Mouse (Mus musculus): Measurements from ENCODE around the gene Ncmap. TPM values are rescaled to one million over a fixed set of nuclear protein-coding genes. Genes with fewer than 3 reads are reported as not detected.

The Ncmap gene
- polyA plus RNA-seq, 1 experiment, result 0.04 TPM

- H3K4me2 ChIP-seq (ENCODE audit: low read depth), result no peak overlapping the region
- H3ac ChIP-seq (ENCODE audit: control insufficient read depth, insufficient read length), result no peak overlapping the region
- no peaks in the 10 kb centered on the region for H3K36me3 ChIP-seq (ENCODE audit: control insufficient read depth, insufficient read depth)
- no peaks in the 10 kb centered on the region for H3K79me2 ChIP-seq (ENCODE audit: control insufficient read depth, insufficient read depth)
- no peak overlapping the region for H3K4me3 ChIP-seq
- TF ChIP-seq CEBPB (IDR thresholded peaks at IDR 0.05; ENCODE audit: insufficient read depth, poor library complexity, severe bottlenecking) (no peak), MYOG (IDR thresholded peaks at IDR 0.05; ENCODE audit: control insufficient read depth in 1 of 3, insufficient read depth in 1 of 3, insufficient read length in 2 of 3, low read depth in 2 of 3) (no peak), E2F4 (IDR thresholded peaks at IDR 0.05; ENCODE audit: insufficient read depth) (no peak), MYOD1 (IDR thresholded peaks at IDR 0.05; ENCODE audit: control insufficient read depth in 1 of 3, insufficient read length in 2 of 3, low read depth in 2 of 3) (no peak), MAX (IDR thresholded peaks at IDR 0.05; ENCODE audit: low read depth) (no peak), USF1 (IDR thresholded peaks at IDR 0.05; ENCODE audit: low read depth) (no peak), POLR2AphosphoS2 (IDR thresholded peaks at IDR 0.05; ENCODE audit: insufficient read length, low read depth) (no peak), TCF12 (IDR thresholded peaks at IDR 0.05; ENCODE audit: insufficient read depth, poor library complexity, severe bottlenecking) (no peak), TCF3 (IDR thresholded peaks at IDR 0.05; ENCODE audit: insufficient read length, low read depth) (no peak), REST (IDR thresholded peaks at IDR 0.05; ENCODE audit: insufficient read depth, insufficient read length) (no peak), POLR2A (IDR thresholded peaks at IDR 0.05; ENCODE audit: insufficient read length, low read depth) (no peak), SRF (IDR thresholded peaks at IDR 0.05; ENCODE audit: control insufficient read depth, insufficient read length, low read depth) (no peak)
- H3K27me3 ChIP-seq (ENCODE audit: control insufficient read depth, insufficient read depth, insufficient read length), result peaks cover 12% of the 10 kb centered on the region
These were observed 476 bp downstream of the Ncmap start for GRCm38 (mm10) chr4:135397551-135397950.

DNA sequence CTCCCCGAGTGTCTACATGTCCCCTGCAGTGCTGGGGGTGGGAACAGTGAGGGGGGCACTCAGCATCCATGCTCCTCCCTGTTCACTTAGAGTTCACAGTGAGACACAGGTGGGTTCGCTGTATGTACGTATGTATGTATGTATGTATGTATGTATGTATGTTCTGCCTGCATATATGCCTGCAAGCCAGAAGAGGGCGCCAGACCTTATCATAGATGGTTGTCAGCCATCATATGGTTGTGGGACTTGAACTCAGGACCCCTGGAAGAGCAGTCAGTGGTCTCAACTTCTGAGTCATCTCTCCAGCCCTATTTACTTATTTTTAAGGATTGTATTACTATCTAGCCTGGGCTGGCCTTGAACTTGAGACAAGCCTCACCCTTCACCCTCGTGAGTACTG is 1.7 kb downstream of the Ncmap start:
- Histone ChIP-seq H3K4me3 (no peak overlapping the region), H3K79me2 (ENCODE audit: control insufficient read depth, insufficient read depth) (no peaks in the 10 kb centered on the region), H3K4me2 (ENCODE audit: low read depth) (no peak overlapping the region), H3K27me3 (ENCODE audit: control insufficient read depth, insufficient read depth, insufficient read length) (peaks cover 12% of the 10 kb centered on the region), H3ac (ENCODE audit: control insufficient read depth, insufficient read length) (no peak overlapping the region), H3K36me3 (ENCODE audit: control insufficient read depth, insufficient read depth) (no peaks in the 10 kb centered on the region)
- no peak for TF ChIP-seq E2F4 (IDR thresholded peaks at IDR 0.05; ENCODE audit: insufficient read depth)
- TF ChIP-seq POLR2AphosphoS2 (IDR thresholded peaks at IDR 0.05; ENCODE audit: insufficient read length, low read depth), result no peak
- TF ChIP-seq CEBPB (IDR thresholded peaks at IDR 0.05; ENCODE audit: insufficient read depth, poor library complexity, severe bottlenecking), result no peak
- TF ChIP-seq REST (IDR thresholded peaks at IDR 0.05; ENCODE audit: insufficient read depth, insufficient read length), result no peak
- no peak for TF ChIP-seq TCF3 (IDR thresholded peaks at IDR 0.05; ENCODE audit: insufficient read length, low read depth)
- TF ChIP-seq POLR2A (IDR thresholded peaks at IDR 0.05; ENCODE audit: insufficient read length, low read depth), result no peak
- no peak for TF ChIP-seq MYOD1 (IDR thresholded peaks at IDR 0.05; ENCODE audit: control insufficient read depth in 1 of 3, insufficient read length in 2 of 3, low read depth in 2 of 3)
- no peak for TF ChIP-seq MAX (IDR thresholded peaks at IDR 0.05; ENCODE audit: low read depth)
- no peak for TF ChIP-seq MYOG (IDR thresholded peaks at IDR 0.05; ENCODE audit: control insufficient read depth in 1 of 3, insufficient read depth in 1 of 3, insufficient read length in 2 of 3, low read depth in 2 of 3)
- no peak for TF ChIP-seq USF1 (IDR thresholded peaks at IDR 0.05; ENCODE audit: low read depth)
- TF ChIP-seq TCF12 (IDR thresholded peaks at IDR 0.05; ENCODE audit: insufficient read depth, poor library complexity, severe bottlenecking), result no peak
- no peak for TF ChIP-seq SRF (IDR thresholded peaks at IDR 0.05; ENCODE audit: control insufficient read depth, insufficient read length, low read depth)

DNA sequence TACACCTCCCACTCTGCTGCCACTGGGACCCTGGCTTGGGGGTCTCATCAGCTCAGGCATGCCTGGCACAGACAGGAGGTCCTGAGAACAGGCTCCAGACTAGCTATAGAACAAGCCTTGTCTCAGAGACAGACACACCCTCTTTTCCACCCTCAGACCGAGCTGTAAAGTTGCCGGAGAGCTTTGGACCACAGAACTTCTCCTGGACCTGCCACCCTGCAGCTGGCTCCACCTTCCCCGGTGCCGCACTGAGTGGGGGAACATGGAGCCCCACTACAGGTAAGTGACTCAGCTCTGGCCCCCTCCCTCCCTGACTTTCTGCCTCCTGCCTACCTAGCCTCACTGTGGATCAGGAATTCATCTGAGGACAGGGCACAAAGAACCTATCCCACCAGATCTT is 2.7 kb downstream of the Ncmap start:
- no peak overlapping the region for H3K4me3 ChIP-seq
- no peak overlapping the region for H3K4me2 ChIP-seq (ENCODE audit: low read depth)
- no peak for TF ChIP-seq REST (IDR thresholded peaks at IDR 0.05; ENCODE audit: insufficient read depth, insufficient read length)
- H3ac ChIP-seq (ENCODE audit: control insufficient read depth, insufficient read length), result no peak overlapping the region
- no peaks in the 10 kb centered on the region for H3K36me3 ChIP-seq (ENCODE audit: control insufficient read depth, insufficient read depth)
- no peaks in the 10 kb centered on the region for H3K79me2 ChIP-seq (ENCODE audit: control insufficient read depth, insufficient read depth)
- peaks cover 12% of the 10 kb centered on the region for H3K27me3 ChIP-seq (ENCODE audit: control insufficient read depth, insufficient read depth, insufficient read length)

DNA sequence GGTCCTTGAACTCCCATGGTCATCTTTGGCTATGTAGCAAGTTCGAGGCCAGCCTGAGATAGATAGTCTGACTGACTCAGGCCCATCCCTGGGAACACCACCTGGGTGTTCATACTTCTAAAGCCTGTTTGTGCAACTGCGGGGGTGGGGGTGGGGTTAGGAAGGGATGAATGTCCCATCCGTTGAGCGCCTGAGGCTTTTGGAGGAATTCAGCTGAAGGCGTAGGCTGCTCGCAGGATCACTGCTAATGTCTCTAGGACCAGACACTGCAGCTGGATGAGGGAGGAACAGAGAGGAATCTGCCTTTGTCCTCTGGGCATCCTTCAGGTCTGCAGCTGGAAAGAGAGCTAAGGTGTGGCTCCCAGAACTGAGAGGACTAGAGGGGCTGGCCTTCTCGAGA is 3.4 kb downstream of the Ncmap start:
- peaks cover 12% of the 10 kb centered on the region for H3K27me3 ChIP-seq (ENCODE audit: control insufficient read depth, insufficient read depth, insufficient read length)
- H3K4me2 ChIP-seq (ENCODE audit: low read depth), result no peak overlapping the region
- no peak overlapping the region for H3ac ChIP-seq (ENCODE audit: control insufficient read depth, insufficient read length)
- TF ChIP-seq E2F4 (IDR thresholded peaks at IDR 0.05; ENCODE audit: insufficient read depth), result no peak
- no peak for TF ChIP-seq POLR2A (IDR thresholded peaks at IDR 0.05; ENCODE audit: insufficient read length, low read depth)
- no peak for TF ChIP-seq POLR2AphosphoS2 (IDR thresholded peaks at IDR 0.05; ENCODE audit: insufficient read length, low read depth)
- no peak for TF ChIP-seq SRF (IDR thresholded peaks at IDR 0.05; ENCODE audit: control insufficient read depth, insufficient read length, low read depth)
- no peak overlapping the region for H3K4me3 ChIP-seq
- H3K36me3 ChIP-seq (ENCODE audit: control insufficient read depth, insufficient read depth), result no peaks in the 10 kb centered on the region
- H3K79me2 ChIP-seq (ENCODE audit: control insufficient read depth, insufficient read depth), result no peaks in the 10 kb centered on the region

DNA sequence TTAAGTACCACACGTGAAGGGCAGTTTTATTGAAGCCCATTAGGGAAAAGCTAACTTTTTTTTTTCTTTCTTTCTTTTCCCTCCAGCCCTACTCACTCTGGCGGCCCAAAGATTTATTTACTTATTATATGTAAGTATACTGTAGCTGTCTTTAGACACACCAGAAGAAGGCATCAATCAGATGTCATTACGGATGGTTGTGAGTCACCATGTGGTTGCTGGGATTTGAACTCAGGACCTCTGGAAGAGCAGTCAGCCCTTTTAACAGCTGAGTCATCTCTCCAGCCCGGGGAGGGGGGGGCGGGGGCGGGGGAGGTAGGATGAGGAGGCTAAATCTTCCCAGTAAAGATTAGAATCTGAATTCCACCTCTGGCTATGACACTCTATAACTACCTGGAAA is 4.6 kb downstream of the Ncmap start:
- Histone ChIP-seq H3K27me3 (ENCODE audit: control insufficient read depth, insufficient read depth, insufficient read length) (peaks cover 12% of the 10 kb centered on the region), H3K79me2 (ENCODE audit: control insufficient read depth, insufficient read depth) (no peaks in the 10 kb centered on the region), H3ac (ENCODE audit: control insufficient read depth, insufficient read length) (no peak overlapping the region), H3K36me3 (ENCODE audit: control insufficient read depth, insufficient read depth) (no peaks in the 10 kb centered on the region), H3K4me3 (no peak overlapping the region), H3K4me2 (ENCODE audit: low read depth) (no peak overlapping the region)
- TF ChIP-seq TCF3 (IDR thresholded peaks at IDR 0.05; ENCODE audit: insufficient read length, low read depth) (no peak), POLR2AphosphoS2 (IDR thresholded peaks at IDR 0.05; ENCODE audit: insufficient read length, low read depth) (no peak), CEBPB (IDR thresholded peaks at IDR 0.05; ENCODE audit: insufficient read depth, poor library complexity, severe bottlenecking) (no peak), USF1 (IDR thresholded peaks at IDR 0.05; ENCODE audit: low read depth) (no peak), REST (IDR thresholded peaks at IDR 0.05; ENCODE audit: insufficient read depth, insufficient read length) (no peak), SRF (IDR thresholded peaks at IDR 0.05; ENCODE audit: control insufficient read depth, insufficient read length, low read depth) (no peak)

Measured in myocyte (in vitro differentiated cells).